Mouse (Mus musculus) mesoderm, embryonic 11.5 days (tissue): ENCODE data around the gene Prkab2.

ENCODE experiments used
- DNase-seq: peaks from one replicate; pipeline ENCODE4 v3.0.0-alpha.2; 2012; ENCODE audit warnings: low read depth, low spot score

Prkab2 gene

GRCm38 (mm10) chr3:97649469-97649868, 8.5 kb upstream of the Prkab2 start:
- no peak for DNase-seq

GRCm38 (mm10) chr3:97651604-97652003, 6.4 kb upstream of the Prkab2 start:
- DNase-seq = no peak

- DNase-seq = no peak
Measured at GRCm38 (mm10) chr3:97653781-97654180, 4.2 kb upstream of the Prkab2 start.

- no peak for DNase-seq
Measured at GRCm38 (mm10) chr3:97654901-97655300, 3.1 kb upstream of the Prkab2 start.

GRCm38 (mm10) chr3:97658426-97659193, 617 bp downstream of the Prkab2 start:
- DNase-seq = no peak

GRCm38 (mm10) chr3:97659746-97660145, 1.8 kb downstream of the Prkab2 start:
- no peak for DNase-seq

GRCm38 (mm10) chr3:97661206-97661605, 3.2 kb downstream of the Prkab2 start:
- DNase-seq = no peak

GRCm38 (mm10) chr3:97665525-97665924, 7.5 kb downstream of the Prkab2 start:
- no peak for DNase-seq

- DNase-seq = no peak
Measured at GRCm38 (mm10) chr3:97666154-97666553, 8.2 kb downstream of the Prkab2 start.

- no peak for DNase-seq
Measured at GRCm38 (mm10) chr3:97667093-97667675, 9.2 kb downstream of the Prkab2 start.

- no peak for DNase-seq
Measured at GRCm38 (mm10) chr3:97674644-97675110, 16.7 kb downstream of the Prkab2 start, which contains the start of gene Gm17651. TSS of gene Gm17651 (minus strand) at chr3:97674694.

GRCm38 (mm10) chr3:97676126-97676525, 18.1 kb downstream of the Prkab2 start:
- no peak for DNase-seq

- no peak for DNase-seq
Measured at GRCm38 (mm10) chr3:97678416-97678815, 20.4 kb downstream of the Prkab2 start.

GRCm38 (mm10) chr3:97680631-97681320, 22.8 kb downstream of the Prkab2 start:
- DNase-seq = peak; percentile 75

- DNase-seq = peak; percentile 84
Measured at GRCm38 (mm10) chr3:97681321-97682158, 23.5 kb downstream of the Prkab2 start.

GRCm38 (mm10) chr3:97682159-97682502, 24.1 kb downstream of the Prkab2 start:
- DNase-seq = no peak

GRCm38 (mm10) chr3:97682576-97682975, 24.6 kb downstream of the Prkab2 start:
- no peak for DNase-seq

GRCm38 (mm10) chr3:97683560-97684195, 25.7 kb downstream of the Prkab2 start:
- DNase-seq = peak; percentile 52

- DNase-seq = no peak
Measured at GRCm38 (mm10) chr3:97686372-97687117, 28.6 kb downstream of the Prkab2 start.

GRCm38 (mm10) chr3:97689289-97689688, 31.3 kb downstream of the Prkab2 start:
- no peak for DNase-seq
